Comparison of ENCODE assay signal across 24 mouse cellular contexts in genomic region chr1:89127163-89127562, GRCm38 (mm10). TPM values are rescaled to one million over a fixed set of nuclear protein-coding genes. Genes with fewer than 3 reads are reported as not detected.
A peak's percentile ranks its signal among the peaks of the same experiment; 100 is the strongest.
DNase-seq lines count a peak whose midpoint lies in the region; ATAC-seq and TF ChIP-seq lines count a peak whose summit lies in the region.
"Had no signal": no experiment of that assay in that cellular context is flagged by ENCODE, and none has a peak within 500 bp of the region (broad histone marks: within the 10 kb centered on the region; RNA-seq: fewer than 3 reads in every experiment).

No protein-coding gene starts in this region.

- TF ChIP-seq RAD21 in MEL (IDR thresholded peaks at IDR 0.05; ENCODE audit: low read depth, low read length): no peak

- H3K9ac ChIP-seq in hindbrain, embryonic 16.5 days (ENCODE audit: low read depth, low read length): no peak overlapping the region
- no peak overlapping the region for H3K9ac ChIP-seq in hindbrain, embryonic 13.5 days
- no peak overlapping the region for H3K9ac ChIP-seq in liver, embryonic 14.5 days (replicated peaks)
- no peak overlapping the region for H3K9ac ChIP-seq in liver, embryonic 12.5 days
- H3K9ac ChIP-seq in MEL (ENCODE audit: control insufficient read depth, low read depth, low read length, poor library complexity, severe bottlenecking): no peak overlapping the region
- H3K9ac ChIP-seq: forebrain, embryonic 15.5 days; hindbrain, embryonic 15.5 days; limb, embryonic 15.5 days; midbrain, embryonic 15.5 days; stomach, embryonic 15.5 days had no signal

- no peak overlapping the region for H3K4me3 ChIP-seq in hindbrain, embryonic 16.5 days (ENCODE audit: low read length)
- H3K4me3 ChIP-seq in hindbrain, embryonic 13.5 days: no peak overlapping the region
- H3K4me3 ChIP-seq in liver, embryonic 14.5 days (ENCODE audit: insufficient read depth in 1 of 2, low read depth in 2 of 2, low read length in 2 of 2): no peak overlapping the region
- H3K4me3 ChIP-seq in liver, embryonic 12.5 days: no peak overlapping the region
- H3K4me3 ChIP-seq in MEL (ENCODE audit: control insufficient read depth in 1 of 2, insufficient read depth in 1 of 2, low read depth in 2 of 2, low read length in 2 of 2): no peak overlapping the region
- H3K4me3 ChIP-seq: forebrain, embryonic 15.5 days; hindbrain, embryonic 15.5 days; limb, embryonic 15.5 days; megakaryocyte, embryonic 14.5 days; midbrain, embryonic 15.5 days; stomach, embryonic 15.5 days had no signal

- 99% methylated on average over 3 of the region's 3 CpGs for WGBS in hindbrain, embryonic 16.5 days
- WGBS in hindbrain, embryonic 13.5 days: 96% methylated on average over 3 of the region's 3 CpGs
- WGBS in liver, embryonic 14.5 days (ENCODE audit: insufficient replicate concordance): 85% methylated on average over 3 of the region's 3 CpGs
- 87% methylated on average over 3 of the region's 3 CpGs for WGBS in liver, embryonic 12.5 days (ENCODE audit: insufficient replicate concordance)

- TF ChIP-seq POLR2A in MEL (IDR thresholded peaks at IDR 0.05; ENCODE audit: control insufficient read depth in 1 of 2, insufficient read depth in 1 of 2, low read depth in 1 of 2, low read length in 2 of 2, poor library complexity in 1 of 2): no peak

- no peak overlapping the region for H3K4me2 ChIP-seq in hindbrain, embryonic 16.5 days (ENCODE audit: low read length)
- H3K4me2 ChIP-seq in hindbrain, embryonic 13.5 days: no peak overlapping the region
- H3K4me2 ChIP-seq in liver, embryonic 14.5 days (ENCODE audit: low read depth): no peak overlapping the region
- H3K4me2 ChIP-seq in liver, embryonic 12.5 days: no peak overlapping the region
- H3K4me2 ChIP-seq: forebrain, embryonic 15.5 days; heart, embryonic 11.5 days; hindbrain, embryonic 15.5 days; limb, embryonic 15.5 days; midbrain, embryonic 15.5 days; stomach, embryonic 15.5 days had no signal

- H3K36me3 ChIP-seq in hindbrain, embryonic 16.5 days (ENCODE audit: control insufficient read depth, insufficient read depth, low read length): no peaks in the 10 kb centered on the region
- no peaks in the 10 kb centered on the region for H3K36me3 ChIP-seq in hindbrain, embryonic 13.5 days
- H3K36me3 ChIP-seq in liver, embryonic 14.5 days (replicated peaks; ENCODE audit: control insufficient read depth, insufficient read depth, low read depth): no peaks in the 10 kb centered on the region
- no peaks in the 10 kb centered on the region for H3K36me3 ChIP-seq in liver, embryonic 12.5 days
- H3K36me3 ChIP-seq in MEL (ENCODE audit: control insufficient read depth in 1 of 2, insufficient read depth in 2 of 2, low read length in 2 of 2): no peaks in the 10 kb centered on the region
- H3K36me3 ChIP-seq: forebrain, embryonic 15.5 days; hindbrain, embryonic 15.5 days; limb, embryonic 15.5 days; midbrain, embryonic 15.5 days had no signal

- H3K9me3 ChIP-seq in hindbrain, embryonic 16.5 days (ENCODE audit: control insufficient read depth, low read length): no peaks in the 10 kb centered on the region
- H3K9me3 ChIP-seq in hindbrain, embryonic 13.5 days: no peaks in the 10 kb centered on the region; the same call in 1 of the 2 replicates
- H3K9me3 ChIP-seq in liver, embryonic 14.5 days (ENCODE audit: control insufficient read depth, low read length): no peaks in the 10 kb centered on the region
- H3K9me3 ChIP-seq in liver, embryonic 12.5 days (replicated peaks): no peaks in the 10 kb centered on the region; the same call in 1 of the 2 replicates
- no peaks in the 10 kb centered on the region for H3K9me3 ChIP-seq in MEL (replicated peaks; ENCODE audit: insufficient read depth, low read length)
- H3K9me3 ChIP-seq: forebrain, embryonic 15.5 days; hindbrain, embryonic 15.5 days; limb, embryonic 15.5 days; midbrain, embryonic 15.5 days; stomach, embryonic 15.5 days had no signal

- no peak for DNase-seq in liver, embryonic 14.5 days (ENCODE audit: low read depth in 3 of 3, low spot score in 3 of 3)
- peak; percentile 8 for DNase-seq in MEL (ENCODE audit: low read depth, low spot score)
- peak; percentile 12 for DNase-seq in naive thymus-derived CD4-positive, alpha-beta T cell, adult 2 months (ENCODE audit: low read depth)
- no peak for DNase-seq in kidney, adult 8-10 months
- DNase-seq: adrenal gland, postnatal 25 days; B cell, adult 2 months; cerebellum, adult 11-12 months; cerebellum, postnatal 25 days; embryo, embryonic 11 days; heart, postnatal 14 days; kidney, adult 2 months; lung, postnatal 14 days; right cerebral cortex, postnatal 14 days had no signal

- peaks cover 9% of the 10 kb centered on the region for H3K4me1 ChIP-seq in hindbrain, embryonic 16.5 days (ENCODE audit: control insufficient read depth, insufficient read depth, low read depth, low read length)
- H3K4me1 ChIP-seq in hindbrain, embryonic 13.5 days (replicated peaks): peaks cover 20% of the 10 kb centered on the region
- no peaks in the 10 kb centered on the region for H3K4me1 ChIP-seq in liver, embryonic 14.5 days (replicated peaks; ENCODE audit: control insufficient read depth in 2 of 2, insufficient read depth in 2 of 2, low read length in 1 of 2)
- no peaks in the 10 kb centered on the region for H3K4me1 ChIP-seq in liver, embryonic 12.5 days
- H3K4me1 ChIP-seq in MEL (ENCODE audit: control insufficient read depth in 1 of 2, insufficient read depth in 2 of 2, low read length in 2 of 2): no peaks in the 10 kb centered on the region
- H3K4me1 ChIP-seq: megakaryocyte, embryonic 14.5 days; midbrain, embryonic 15.5 days had no signal

- peak; percentile 43 for TF ChIP-seq CTCF in liver, embryonic 14.5 days (IDR thresholded peaks at IDR 0.05; ENCODE audit: low read depth)
- TF ChIP-seq CTCF in MEL (IDR thresholded peaks at IDR 0.05 in 2 of 3, conservative IDR thresholded peaks at IDR 0.05 in 1 of 3; ENCODE audit: control insufficient read depth in 1 of 3, insufficient read depth in 1 of 3, low read depth in 2 of 3, low read length in 3 of 3, poor library complexity in 1 of 3, severe bottlenecking in 1 of 3): peak in 1 of 3 experiments; percentile 11; a peak in 2 of 6 replicates

- no peak for ATAC-seq in hindbrain, embryonic 16.5 days
- no peak for ATAC-seq in hindbrain, embryonic 13.5 days (ENCODE audit: low FRiP score)
- no peak for ATAC-seq in liver, embryonic 14.5 days (ENCODE audit: insufficient read depth)
- no peak for ATAC-seq in liver, embryonic 12.5 days
- ATAC-seq: forebrain, embryonic 15.5 days; midbrain, embryonic 15.5 days had no signal

- H3K27ac ChIP-seq in hindbrain, embryonic 16.5 days (ENCODE audit: low read depth, low read length): 0 out of 2 replicates have a peak overlapping the region, but pooled peaks have one; percentile 6
- H3K27ac ChIP-seq in hindbrain, embryonic 13.5 days: no peak overlapping the region
- no peak overlapping the region for H3K27ac ChIP-seq in liver, embryonic 14.5 days
- no peak overlapping the region for H3K27ac ChIP-seq in liver, embryonic 12.5 days
- no peak overlapping the region for H3K27ac ChIP-seq in MEL (ENCODE audit: control insufficient read depth, low read depth, low read length)
- H3K27ac ChIP-seq: forebrain, embryonic 15.5 days; hindbrain, embryonic 15.5 days; limb, embryonic 15.5 days; midbrain, embryonic 15.5 days; stomach, embryonic 15.5 days had no signal

- H3K79me2 ChIP-seq in MEL (ENCODE audit: control insufficient read depth, insufficient read depth, low read length, poor library complexity): no peaks in the 10 kb centered on the region

- no peaks in the 10 kb centered on the region for H3K27me3 ChIP-seq in hindbrain, embryonic 16.5 days (replicated peaks; ENCODE audit: control insufficient read depth, insufficient read depth, low read length)
- H3K27me3 ChIP-seq in hindbrain, embryonic 13.5 days: no peaks in the 10 kb centered on the region
- H3K27me3 ChIP-seq in liver, embryonic 14.5 days (ENCODE audit: control insufficient read depth, insufficient read depth, low read length): no peaks in the 10 kb centered on the region
- H3K27me3 ChIP-seq in liver, embryonic 12.5 days (replicated peaks): no peaks in the 10 kb centered on the region
- no peaks in the 10 kb centered on the region; a peak in 1 of 4 replicates for H3K27me3 ChIP-seq in MEL (ENCODE audit: control insufficient read depth in 1 of 2, insufficient read depth in 2 of 2, low read length in 2 of 2)
- H3K27me3 ChIP-seq: forebrain, embryonic 15.5 days; hindbrain, embryonic 15.5 days; limb, embryonic 15.5 days; megakaryocyte, embryonic 14.5 days; midbrain, embryonic 15.5 days; stomach, embryonic 15.5 days had no signal

- no peak for TF ChIP-seq EP300 in liver, embryonic 14.5 days (IDR thresholded peaks at IDR 0.05; ENCODE audit: low read depth)
- TF ChIP-seq EP300 in MEL (IDR thresholded peaks at IDR 0.05; ENCODE audit: low read depth in 1 of 2, low read length in 2 of 2): no peak

TF ChIP-seq in MEL, 35 proteins besides CTCF, POLR2A, EP300 and RAD21:
- TF ChIP-seq E2F4 (IDR thresholded peaks at IDR 0.05; ENCODE audit: borderline replicate concordance, low read depth, low read length) (no peak), SMC3 (IDR thresholded peaks at IDR 0.05; ENCODE audit: low read depth, low read length) (peak; percentile 12; the same call in 1 of the 2 replicates), ZKSCAN1 (IDR thresholded peaks at IDR 0.05; ENCODE audit: low read depth, low read length) (no peak), ZMIZ1 (IDR thresholded peaks at IDR 0.05; ENCODE audit: low read depth, low read length) (no peak), MEF2A (IDR thresholded peaks at IDR 0.05; ENCODE audit: extremely low read depth, insufficient replicate concordance, low read depth, low read length, poor library complexity, severe bottlenecking) (no peak)
TF ChIP-seq in MEL: peak in this region for 1.

RNA-seq across cellular contexts. Expression of gene Sh3bp4, which starts 56.9 kb away (rescaled TPM):
- 13.7 and 17.0 TPM in 2 replicates for polyA plus RNA-seq in hindbrain, embryonic 16.5 days (2015; fragmentation: Nextera tagmentation; extraction: Ambion mirVana)
- polyA plus RNA-seq in hindbrain, embryonic 13.5 days (2015; fragmentation: Nextera tagmentation; extraction: Ambion mirVana): 19.5 and 20.9 TPM in 2 replicates
- 0.51 and 0.55 TPM in 2 replicates for polyA plus RNA-seq in liver, embryonic 14.5 days (2012; rRNA removed)
- polyA plus RNA-seq in liver, embryonic 14.5 days (2014; fragmentation: Nextera tagmentation; extraction: Ambion mirVana): 0.63 and 0.83 TPM in 2 replicates
- polyA plus RNA-seq in liver, embryonic 12.5 days (2016; fragmentation: Nextera tagmentation; extraction: Ambion mirVana): 1.7 and 2.3 TPM in 2 replicates
- 0.07 TPM in 1 of 2 replicates, not detected in the other for total RNA-seq in MEL (2012; rRNA removed)
- not detected for polyA plus RNA-seq in MEL (2012; ENCODE audit: insufficient read depth in 1 of 2, insufficient read length in 2 of 2, low read depth in 1 of 2, low replicate concordance in 2 of 2, missing spikeins in 1 of 2)
- total RNA-seq: neutrophil, adult 5-6 weeks had no signal

Comparison
In these comparisons a context has a peak if more than half of its experiments do, and no peak if none do; other contexts are left out.
1. DNase-seq: peak in MEL (single experiment) and naive thymus-derived CD4-positive, alpha-beta T cell, adult 2 months (single experiment); none in liver, embryonic 14.5 days (0 of 3) and kidney, adult 8-10 months (0 of 2).